Mouse (Mus musculus) kidney, adult 2 months (tissue): Measurements from ENCODE around the gene 0610040J01Rik.

Experiments used
- CTCF ChIP-seq: fragments of 200-500 bp; conservative IDR thresholded peaks from 2 replicates; pipeline ENCODE4 v1.5.1; 2011; ENCODE audit warnings: low read depth, mild to moderate bottlenecking, control low read depth, low read length, moderate library complexity, mixed read lengths; ENCODE audit not compliant: insufficient read depth, insufficient read length
- POLR2A ChIP-seq: fragments of 200-500 bp; IDR thresholded peaks from one replicate; pipeline ENCODE4 v1.6.1; 2011; ENCODE audit warnings: low read depth, low read length, control low read depth

GRCm38 (mm10) chr5:63887111-63887510 lies 74.9 kb downstream of the 0610040J01Rik start:
- TF ChIP-seq CTCF: peak; percentile 48
- TF ChIP-seq POLR2A: no peak
